In genomic region chr9:81041967-81042366, GRCm38 (mm10) we compare ENCODE assay signal across 17 mouse cellular contexts.
DNase-seq lines count a peak whose midpoint lies in the region; ATAC-seq lines count a peak whose summit lies in the region.
"Had no signal": no experiment of that assay in that cellular context is flagged by ENCODE, and none has a peak within 500 bp of the region (broad histone marks: within the 10 kb centered on the region; RNA-seq: fewer than 3 reads in every experiment).

No protein-coding gene starts in this region.

- no peaks in the 10 kb centered on the region for H3K4me1 ChIP-seq in forebrain, embryonic 12.5 days
- no peaks in the 10 kb centered on the region for H3K4me1 ChIP-seq in forebrain, embryonic 16.5 days (replicated peaks; ENCODE audit: control insufficient read depth, insufficient read depth, low read length)
- no peaks in the 10 kb centered on the region for H3K4me1 ChIP-seq in midbrain, embryonic 14.5 days (ENCODE audit: control insufficient read depth, insufficient read depth, low read length)
- H3K4me1 ChIP-seq in midbrain, embryonic 16.5 days (ENCODE audit: control insufficient read depth, insufficient read depth, low read length): no peaks in the 10 kb centered on the region
- H3K4me1 ChIP-seq: embryonic facial prominence, embryonic 13.5 days; embryonic facial prominence, embryonic 15.5 days; forebrain, embryonic 10.5 days; forebrain, embryonic 15.5 days had no signal

- no peak overlapping the region for H3K9ac ChIP-seq in forebrain, embryonic 12.5 days
- H3K9ac ChIP-seq in forebrain, embryonic 16.5 days (replicated peaks; ENCODE audit: low read depth, low read length): no peak overlapping the region
- no peak overlapping the region for H3K9ac ChIP-seq in midbrain, embryonic 14.5 days (replicated peaks; ENCODE audit: low read length)
- H3K9ac ChIP-seq in midbrain, embryonic 16.5 days (ENCODE audit: low read depth, low read length): no peak overlapping the region
- H3K9ac ChIP-seq: embryonic facial prominence, embryonic 13.5 days; embryonic facial prominence, embryonic 15.5 days; forebrain, embryonic 15.5 days had no signal

- H3K36me3 ChIP-seq in forebrain, embryonic 12.5 days (replicated peaks): no peaks in the 10 kb centered on the region
- H3K36me3 ChIP-seq in forebrain, embryonic 16.5 days (ENCODE audit: control insufficient read depth, insufficient read depth): no peaks in the 10 kb centered on the region
- H3K36me3 ChIP-seq in midbrain, embryonic 14.5 days (ENCODE audit: control insufficient read depth, insufficient read depth, low read length): no peaks in the 10 kb centered on the region
- H3K36me3 ChIP-seq in midbrain, embryonic 16.5 days (ENCODE audit: control insufficient read depth, insufficient read depth, low read length): no peaks in the 10 kb centered on the region
- H3K36me3 ChIP-seq: embryonic facial prominence, embryonic 13.5 days; embryonic facial prominence, embryonic 15.5 days; forebrain, embryonic 10.5 days; forebrain, embryonic 15.5 days had no signal

- no peak overlapping the region for H3K4me3 ChIP-seq in forebrain, embryonic 12.5 days (replicated peaks)
- no peak overlapping the region for H3K4me3 ChIP-seq in forebrain, embryonic 16.5 days (replicated peaks; ENCODE audit: low read length)
- H3K4me3 ChIP-seq in midbrain, embryonic 14.5 days (replicated peaks; ENCODE audit: low read depth, low read length): no peak overlapping the region
- H3K4me3 ChIP-seq in midbrain, embryonic 16.5 days (ENCODE audit: low read depth, low read length): no peak overlapping the region
- H3K4me3 ChIP-seq: embryonic facial prominence, embryonic 13.5 days; embryonic facial prominence, embryonic 15.5 days; erythroblast, embryonic 14.5 days; forebrain, embryonic 10.5 days; forebrain, embryonic 15.5 days had no signal

- no peak overlapping the region for H3K4me2 ChIP-seq in forebrain, embryonic 12.5 days
- H3K4me2 ChIP-seq in forebrain, embryonic 16.5 days (ENCODE audit: low read length): no peak overlapping the region
- no peak overlapping the region for H3K4me2 ChIP-seq in midbrain, embryonic 14.5 days (ENCODE audit: low read length)
- no peak overlapping the region for H3K4me2 ChIP-seq in midbrain, embryonic 16.5 days (ENCODE audit: low read length)
- H3K4me2 ChIP-seq: embryonic facial prominence, embryonic 13.5 days; embryonic facial prominence, embryonic 15.5 days; forebrain, embryonic 15.5 days had no signal

- DNase-seq in midbrain, embryonic 14.5 days: no peak
- DNase-seq in 416B (ENCODE audit: low read depth): peak; percentile 4
- DNase-seq: adrenal gland, postnatal 25 days; cerebellum, adult 11 months; cerebellum, adult 18-20 months; cerebellum, adult 8-10 months; cerebellum, adult 9-11 months; cerebellum, postnatal 14 days; cerebellum, postnatal 36 days had no signal

- no peak overlapping the region for H3K27ac ChIP-seq in forebrain, embryonic 12.5 days
- H3K27ac ChIP-seq in forebrain, embryonic 16.5 days (ENCODE audit: low read length): no peak overlapping the region
- no peak overlapping the region for H3K27ac ChIP-seq in midbrain, embryonic 14.5 days (replicated peaks; ENCODE audit: low read depth, low read length)
- no peak overlapping the region for H3K27ac ChIP-seq in midbrain, embryonic 16.5 days (ENCODE audit: low read length)
- H3K27ac ChIP-seq: embryonic facial prominence, embryonic 13.5 days; embryonic facial prominence, embryonic 15.5 days; forebrain, embryonic 10.5 days; forebrain, embryonic 15.5 days had no signal

- ATAC-seq in forebrain, embryonic 12.5 days (ENCODE audit: low FRiP score): 0 out of 2 replicates have a peak, but pooled peaks have one; percentile 61
- no peak for ATAC-seq in forebrain, embryonic 16.5 days
- ATAC-seq in midbrain, embryonic 14.5 days (ENCODE audit: low FRiP score, low TSS enrichment): peak; percentile 34; the same call in 1 of the 2 replicates
- no peak for ATAC-seq in midbrain, embryonic 16.5 days
- ATAC-seq: forebrain, embryonic 15.5 days had no signal

- no peaks in the 10 kb centered on the region for H3K27me3 ChIP-seq in forebrain, embryonic 12.5 days
- no peaks in the 10 kb centered on the region for H3K27me3 ChIP-seq in forebrain, embryonic 16.5 days (replicated peaks; ENCODE audit: control insufficient read depth, insufficient read depth, low read length)
- H3K27me3 ChIP-seq in midbrain, embryonic 14.5 days (ENCODE audit: control insufficient read depth, insufficient read depth, low read length): no peaks in the 10 kb centered on the region
- H3K27me3 ChIP-seq in midbrain, embryonic 16.5 days (ENCODE audit: control insufficient read depth, insufficient read depth, low read depth, low read length): no peaks in the 10 kb centered on the region
- H3K27me3 ChIP-seq: embryonic facial prominence, embryonic 13.5 days; embryonic facial prominence, embryonic 15.5 days; forebrain, embryonic 15.5 days had no signal

- H3K9me3 ChIP-seq in forebrain, embryonic 12.5 days: no peaks in the 10 kb centered on the region
- H3K9me3 ChIP-seq in forebrain, embryonic 16.5 days (ENCODE audit: control insufficient read depth, low read length): no peaks in the 10 kb centered on the region
- no peaks in the 10 kb centered on the region for H3K9me3 ChIP-seq in midbrain, embryonic 14.5 days (ENCODE audit: control insufficient read depth, low read length)
- H3K9me3 ChIP-seq in midbrain, embryonic 16.5 days (replicated peaks; ENCODE audit: control insufficient read depth, low read length, poor library complexity, severe bottlenecking): no peaks in the 10 kb centered on the region
- H3K9me3 ChIP-seq: embryonic facial prominence, embryonic 13.5 days; embryonic facial prominence, embryonic 15.5 days; forebrain, embryonic 10.5 days; forebrain, embryonic 15.5 days had no signal

Comparison
In these comparisons a context has a peak if more than half of its experiments do, and no peak if none do; other contexts are left out.
1. ATAC-seq: peak in forebrain, embryonic 12.5 days (single experiment) and midbrain, embryonic 14.5 days (single experiment); none in forebrain, embryonic 16.5 days (single experiment) and midbrain, embryonic 16.5 days (single experiment).